Mouse (Mus musculus): ENCODE results near the gene Txn1. TPM values are rescaled to one million over a fixed set of nuclear protein-coding genes. Genes with fewer than 3 reads are reported as not detected.
A peak's percentile ranks its signal among the peaks of the same experiment; 100 is the strongest.

The Txn1 gene
- total and polyA plus RNA-seq, 2 experiments from 2014 or later = 92.1 to 340 TPM

DNA sequence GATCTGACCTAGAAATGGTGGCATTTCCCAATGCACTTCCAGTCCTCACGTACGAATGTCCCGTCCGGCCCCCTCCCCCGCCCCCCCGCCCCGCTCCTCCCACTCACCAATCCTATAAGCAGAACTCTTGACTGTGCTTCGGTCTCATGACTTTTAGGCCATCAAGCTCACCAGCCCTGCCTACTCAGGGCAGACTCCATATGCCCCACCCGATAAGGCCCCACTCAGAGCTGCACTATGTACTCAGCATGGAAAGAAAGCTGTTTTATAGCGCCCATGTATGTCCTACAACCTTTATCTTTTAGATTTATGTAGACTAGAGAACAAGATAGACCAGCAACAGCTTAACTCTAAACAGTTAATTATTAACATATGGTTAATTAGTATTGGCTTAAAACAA, 9.2 kb downstream of the Txn1 start:
- no peaks in the 10 kb centered on the region for H3K27me3 ChIP-seq (ENCODE audit: insufficient read depth, low read length)
- TF ChIP-seq CTCF (IDR thresholded peaks at IDR 0.05; ENCODE audit: low read depth) = no peak
- H3K9ac ChIP-seq = no peak overlapping the region
- 88% methylated on average over 10 of the region's 10 CpGs for WGBS
- no peak overlapping the region for H3K4me3 ChIP-seq (ENCODE audit: low read depth, low read length)
- ATAC-seq = no peak
- no peaks in the 10 kb centered on the region for H3K4me1 ChIP-seq (ENCODE audit: insufficient read depth)
- no peak overlapping the region for H3K4me2 ChIP-seq (ENCODE audit: low read depth)
- DNase-seq = no peak
- peaks cover 71% of the 10 kb centered on the region for H3K36me3 ChIP-seq (ENCODE audit: insufficient read depth)
- H3K9me3 ChIP-seq (ENCODE audit: low read length) = no peaks in the 10 kb centered on the region
- H3K27ac ChIP-seq (ENCODE audit: low read depth, low read length) = no peak overlapping the region

DNA sequence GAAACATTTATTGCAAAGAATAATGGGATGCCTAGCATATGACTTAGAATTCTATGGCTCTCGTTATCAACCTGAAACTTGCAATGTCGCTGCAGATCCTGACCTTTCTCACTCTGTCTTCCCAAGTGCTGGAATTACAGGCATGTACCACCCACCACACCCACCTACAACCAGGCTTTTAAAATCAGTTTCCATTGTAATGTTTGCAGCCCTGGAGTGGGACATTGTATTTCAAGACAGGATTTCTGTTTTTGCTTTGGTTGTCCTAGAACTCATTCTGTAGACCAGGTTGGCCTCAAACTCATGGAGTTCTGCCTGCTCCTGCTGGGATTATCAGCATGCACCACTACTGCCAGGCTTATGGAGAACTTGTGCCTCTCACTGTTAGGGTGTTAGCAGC, 13.3 kb downstream of the Txn1 start:
- H3K4me3 ChIP-seq (ENCODE audit: low read depth, low read length) = no peak overlapping the region
- no peaks in the 10 kb centered on the region for H3K4me1 ChIP-seq (ENCODE audit: insufficient read depth)
- H3K27ac ChIP-seq (ENCODE audit: low read depth, low read length) = no peak overlapping the region
- no peaks in the 10 kb centered on the region for H3K9me3 ChIP-seq (ENCODE audit: low read length)
- no peak overlapping the region for H3K9ac ChIP-seq
- WGBS = 91% methylated on average over 2 of the region's 2 CpGs
- DNase-seq = no peak
- TF ChIP-seq CTCF (IDR thresholded peaks at IDR 0.05; ENCODE audit: low read depth) = no peak
- no peaks in the 10 kb centered on the region for H3K27me3 ChIP-seq (ENCODE audit: insufficient read depth, low read length)
- ATAC-seq = no peak
- no peak overlapping the region for H3K4me2 ChIP-seq (ENCODE audit: low read depth)
- H3K36me3 ChIP-seq (ENCODE audit: insufficient read depth) = peaks cover 42% of the 10 kb centered on the region

DNA sequence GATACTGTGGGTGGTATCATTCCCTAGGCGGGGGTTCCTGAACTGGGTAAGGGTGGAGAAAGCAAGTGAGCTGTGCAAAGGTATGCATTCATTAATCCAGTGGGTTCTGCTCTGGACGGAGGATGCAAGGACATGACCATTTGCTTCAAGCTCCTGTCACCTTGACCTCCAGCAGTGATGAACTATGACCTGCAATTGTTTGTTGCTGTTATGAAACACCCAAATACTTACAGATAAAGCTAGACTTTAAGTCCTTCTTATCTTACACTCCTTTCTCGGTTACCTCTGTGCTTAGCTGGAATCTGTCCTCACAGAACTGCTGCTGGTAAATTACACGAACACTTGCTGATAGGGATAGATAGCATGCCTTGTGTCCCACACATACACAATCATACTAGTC, 15.6 kb downstream of the Txn1 start:
- no peak for DNase-seq
- no peak for TF ChIP-seq CTCF (IDR thresholded peaks at IDR 0.05; ENCODE audit: low read depth)
- no peaks in the 10 kb centered on the region for H3K9me3 ChIP-seq (ENCODE audit: low read length)
- peaks cover 25% of the 10 kb centered on the region for H3K36me3 ChIP-seq (ENCODE audit: insufficient read depth)
- no peak overlapping the region for H3K9ac ChIP-seq
- WGBS = 92% methylated on average over 4 of the region's 4 CpGs
- no peaks in the 10 kb centered on the region for H3K4me1 ChIP-seq (ENCODE audit: insufficient read depth)
- no peak overlapping the region for H3K4me2 ChIP-seq (ENCODE audit: low read depth)
- ATAC-seq = no peak
- H3K27ac ChIP-seq (ENCODE audit: low read depth, low read length) = no peak overlapping the region
- no peak overlapping the region for H3K4me3 ChIP-seq (ENCODE audit: low read depth, low read length)
- no peaks in the 10 kb centered on the region for H3K27me3 ChIP-seq (ENCODE audit: insufficient read depth, low read length)

DNA sequence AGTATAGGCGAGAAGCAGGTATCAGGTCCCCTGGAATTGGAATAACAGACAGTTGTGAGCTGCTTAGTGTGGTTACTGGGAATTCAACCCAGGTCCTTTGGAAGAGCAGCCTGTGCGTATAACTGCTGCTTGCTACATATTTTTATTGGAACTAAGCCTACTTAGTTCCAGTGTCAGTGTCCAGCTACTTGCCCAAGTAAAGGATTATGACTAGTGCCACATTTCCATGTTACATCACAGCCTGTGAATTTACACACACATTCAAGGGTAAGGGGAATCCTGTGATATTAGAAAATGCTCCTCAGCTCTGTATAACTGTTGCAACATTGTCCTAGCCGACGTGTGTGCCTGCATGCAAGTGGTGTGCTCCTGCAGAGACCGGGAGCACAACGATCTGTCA, 18.9 kb downstream of the Txn1 start:
- no peaks in the 10 kb centered on the region for H3K4me1 ChIP-seq (ENCODE audit: insufficient read depth)
- DNase-seq (no peak), ATAC-seq (no peak)
- H3K9ac ChIP-seq = no peak overlapping the region
- no peak overlapping the region for H3K4me2 ChIP-seq (ENCODE audit: low read depth)
- H3K36me3 ChIP-seq (ENCODE audit: insufficient read depth) = peaks cover 2% of the 10 kb centered on the region; the same call in 1 of the 2 replicates
- TF ChIP-seq CTCF (IDR thresholded peaks at IDR 0.05; ENCODE audit: low read depth) = no peak
- no peak overlapping the region for H3K27ac ChIP-seq (ENCODE audit: low read depth, low read length)
- H3K9me3 ChIP-seq (ENCODE audit: low read length) = no peaks in the 10 kb centered on the region
- no peaks in the 10 kb centered on the region for H3K27me3 ChIP-seq (ENCODE audit: insufficient read depth, low read length)
- H3K4me3 ChIP-seq (ENCODE audit: low read depth, low read length) = no peak overlapping the region
- WGBS = 90% methylated on average over 6 of the region's 6 CpGs

DNA sequence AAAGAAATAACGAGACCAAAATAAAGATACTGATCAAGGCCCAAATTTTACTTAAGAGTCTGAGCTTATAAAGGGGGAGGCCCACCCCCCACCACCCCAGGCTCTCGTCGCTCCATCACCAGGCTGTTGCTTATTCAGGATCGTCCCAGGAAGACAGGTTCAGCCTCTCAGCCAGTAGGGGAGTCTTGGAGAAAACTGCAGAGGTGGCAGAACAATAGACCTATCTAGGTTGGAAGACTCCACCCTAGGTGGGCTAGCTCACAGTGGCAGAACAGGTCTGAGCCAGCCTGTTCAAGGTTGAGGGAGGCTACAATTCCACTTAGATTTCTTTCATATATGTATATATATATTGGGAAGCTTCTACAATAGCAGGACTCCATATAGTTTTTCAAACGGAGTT, 22.0 kb downstream of the Txn1 start:
- H3K36me3 ChIP-seq (ENCODE audit: insufficient read depth) = no peaks in the 10 kb centered on the region
- no peak overlapping the region for H3K27ac ChIP-seq (ENCODE audit: low read depth, low read length)
- no peaks in the 10 kb centered on the region for H3K27me3 ChIP-seq (ENCODE audit: insufficient read depth, low read length)
- no peak for ATAC-seq
- H3K9ac ChIP-seq = no peak overlapping the region
- H3K4me1 ChIP-seq (ENCODE audit: insufficient read depth) = no peaks in the 10 kb centered on the region
- no peak overlapping the region for H3K4me2 ChIP-seq (ENCODE audit: low read depth)
- no peak for TF ChIP-seq CTCF (IDR thresholded peaks at IDR 0.05; ENCODE audit: low read depth)
- 84% methylated on average over 5 of the region's 5 CpGs for WGBS
- H3K4me3 ChIP-seq (ENCODE audit: low read depth, low read length) = no peak overlapping the region
- H3K9me3 ChIP-seq (ENCODE audit: low read length) = no peaks in the 10 kb centered on the region
- no peak for DNase-seq

DNA sequence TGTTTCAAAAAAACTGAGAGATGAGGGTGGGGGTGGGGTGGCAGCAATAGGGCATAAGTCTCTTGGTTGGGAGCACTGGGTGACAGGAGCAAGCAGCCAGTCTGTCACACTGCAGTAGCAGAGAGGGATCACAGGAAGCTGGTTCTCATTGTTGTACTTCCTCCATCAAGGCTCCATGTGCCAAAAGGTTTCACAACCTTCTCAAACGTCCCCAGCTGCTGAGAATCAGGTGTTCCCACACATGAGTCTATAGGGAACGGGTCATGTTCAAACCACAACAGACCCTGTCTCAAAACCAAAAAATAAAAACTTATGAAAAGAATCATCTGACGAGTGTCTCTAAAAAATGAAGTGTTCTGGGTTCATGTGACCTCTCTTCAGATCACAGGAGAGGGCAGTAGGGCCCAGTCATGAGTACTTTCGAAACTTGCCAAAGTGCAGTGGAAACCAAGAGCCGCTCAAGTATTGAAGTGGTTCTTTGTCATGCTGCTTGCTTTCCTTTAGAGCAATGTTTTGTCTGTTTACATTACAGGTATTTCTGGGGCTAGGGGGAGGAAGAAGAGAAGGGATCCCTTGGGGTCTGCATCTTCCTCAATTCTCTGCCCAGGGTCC, 25.5 kb downstream of the Txn1 start:
- WGBS = 86% methylated on average over 5 of the region's 5 CpGs
- DNase-seq (no peak), ATAC-seq (no peak)
- no peak overlapping the region for H3K27ac ChIP-seq (ENCODE audit: low read depth, low read length)
- TF ChIP-seq CTCF (IDR thresholded peaks at IDR 0.05; ENCODE audit: low read depth) = no peak
- no peak overlapping the region for H3K9ac ChIP-seq
- H3K4me3 ChIP-seq (ENCODE audit: low read depth, low read length) = no peak overlapping the region
- no peaks in the 10 kb centered on the region for H3K4me1 ChIP-seq (ENCODE audit: insufficient read depth)
- H3K27me3 ChIP-seq (ENCODE audit: insufficient read depth, low read length) = no peaks in the 10 kb centered on the region
- H3K36me3 ChIP-seq (ENCODE audit: insufficient read depth) = no peaks in the 10 kb centered on the region
- no peak overlapping the region for H3K4me2 ChIP-seq (ENCODE audit: low read depth)
- H3K9me3 ChIP-seq (ENCODE audit: low read length) = no peaks in the 10 kb centered on the region

DNA sequence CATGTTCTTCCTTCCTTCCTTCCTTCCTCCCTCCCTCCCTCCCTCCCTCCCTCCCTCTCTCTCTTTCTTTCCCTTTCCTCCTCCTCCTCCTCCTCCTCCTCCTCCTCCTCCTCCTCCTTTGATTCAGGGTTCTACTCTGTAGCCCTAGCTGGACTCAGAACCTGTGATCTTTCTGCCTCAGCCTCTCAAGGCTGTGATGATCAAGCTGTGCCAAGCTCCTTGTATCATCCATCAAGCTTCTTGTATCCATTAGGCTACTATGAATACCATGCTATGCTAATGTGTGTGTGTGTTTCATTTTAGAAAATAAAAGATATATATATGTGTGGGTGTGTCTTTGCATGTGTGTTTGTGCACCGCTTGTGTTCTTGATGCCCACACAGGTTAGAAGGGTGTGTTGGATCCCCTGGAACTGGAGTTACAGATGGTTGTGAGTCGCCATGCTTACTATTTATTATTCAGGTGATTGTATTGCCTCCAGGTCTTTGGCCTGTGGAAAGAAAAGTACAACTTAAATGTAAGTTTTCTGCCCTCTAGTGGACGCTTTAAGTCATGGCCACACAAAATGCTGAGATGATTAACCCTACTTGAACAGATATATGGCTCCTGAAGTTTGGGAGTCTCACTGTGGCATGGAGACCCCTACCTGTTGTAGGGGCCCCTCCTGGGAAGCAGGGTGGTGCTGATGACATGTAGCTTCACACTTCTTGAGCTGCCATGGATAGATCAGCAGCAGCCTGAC, 28.6 kb downstream of the Txn1 start:
- peak; percentile 74 for TF ChIP-seq CTCF (IDR thresholded peaks at IDR 0.05; ENCODE audit: low read depth)
- H3K4me1 ChIP-seq (ENCODE audit: insufficient read depth) = no peaks in the 10 kb centered on the region
- H3K27ac ChIP-seq (ENCODE audit: low read depth, low read length) = no peak overlapping the region
- no peak overlapping the region for H3K9ac ChIP-seq
- H3K9me3 ChIP-seq (ENCODE audit: low read length) = no peaks in the 10 kb centered on the region
- H3K4me2 ChIP-seq (ENCODE audit: low read depth) = no peak overlapping the region
- DNase-seq = peak; percentile 72
- no peak overlapping the region for H3K4me3 ChIP-seq (ENCODE audit: low read depth, low read length)
- 24% methylated on average over 3 of the region's 3 CpGs for WGBS
- H3K36me3 ChIP-seq (ENCODE audit: insufficient read depth) = no peaks in the 10 kb centered on the region
- H3K27me3 ChIP-seq (ENCODE audit: insufficient read depth, low read length) = no peaks in the 10 kb centered on the region
- ATAC-seq = peak; percentile 42; the same call in 1 of the 2 replicates
